Mouse (Mus musculus) activated CD4-positive, CD25-positive, alpha-beta regulatory T cell, adult 4 months (primary cell): Measurements from ENCODE around the gene Olfr202. TPM values are rescaled to one million over a fixed set of nuclear protein-coding genes. Genes with fewer than 3 reads are reported as not detected.
"Not testable (repeated sequence)": the region's sequence is repeated elsewhere in the genome, so short reads cannot be mapped to it uniquely, and the experiment has no call there.

Source experiments
- ATAC-seq: one replicate; pipeline ENCODE4 v1.8.0; 2017
- polyA plus RNA-seq, 2 experiments: library from polyadenylated mRNA; unstranded; fragments of 100-300 nt; shearing (Covaris generic); gene quantifications; one replicate each; pipeline ENCODE4 v1.2.1; 2017

Olfr202 gene
- polyA plus RNA-seq: under 1 TPM in 1 of 2 experiments, not detected in 1; 0.37 TPM

- ATAC-seq: no peak
Measured at GRCm38 (mm10) chr16:59286693-59287092, at the start of gene Olfr202. Gene Olfr202, minus strand, starts transcription at chr16:59286793.

GRCm38 (mm10) chr16:59331038-59331437 lies 44.4 kb upstream of the Olfr202 start, which contains the start of gene Olfr205:
Gene Olfr205, minus strand, starts transcription at chr16:59331138.
- no peak for ATAC-seq

GRCm38 (mm10) chr16:59323262-59323661 lies 36.7 kb upstream of the Olfr202 start:
- not testable (repeated sequence) for ATAC-seq

- no peak for ATAC-seq
Measured at GRCm38 (mm10) chr16:59318148-59318547, 31.6 kb upstream of the Olfr202 start, which contains the start of gene Olfr204. Gene Olfr204, minus strand, starts transcription at chr16:59318248.

- no peak for ATAC-seq
Measured at GRCm38 (mm10) chr16:59298581-59298980, 12.0 kb upstream of the Olfr202 start, which contains the start of gene Olfr203. Gene Olfr203, plus strand, starts transcription at chr16:59298881.

- ATAC-seq: not testable (repeated sequence)
Measured at GRCm38 (mm10) chr16:59287576-59287975, 983 bp upstream of the Olfr202 start.

- no peak for ATAC-seq
Measured at GRCm38 (mm10) chr16:59283476-59283875, 3.1 kb downstream of the Olfr202 start.

- no peak for ATAC-seq
Measured at GRCm38 (mm10) chr16:59280542-59280941, 6.1 kb downstream of the Olfr202 start.

GRCm38 (mm10) chr16:59272532-59272931 lies 14.1 kb downstream of the Olfr202 start, which contains the start of gene Olfr201:
Gene Olfr201, minus strand, starts transcription at chr16:59272632.
- not testable (repeated sequence) for ATAC-seq

GRCm38 (mm10) chr16:59269097-59269496 lies 17.5 kb downstream of the Olfr202 start:
- ATAC-seq: not testable (repeated sequence)

- ATAC-seq: no peak
Measured at GRCm38 (mm10) chr16:59249684-59250083, 36.9 kb downstream of the Olfr202 start.

Other genes with a start within 250 kb of the Olfr202 start
- gene Olfr187, start 247.0 kb downstream of the Olfr202 start, polyA plus RNA-seq: not detected
- not detected for gene Olfr190, start 208.8 kb downstream of the Olfr202 start, polyA plus RNA-seq
- not detected for gene Olfr191, start 197.0 kb downstream of the Olfr202 start, polyA plus RNA-seq
- not detected for gene Olfr193, start 174.9 kb downstream of the Olfr202 start, polyA plus RNA-seq
- not detected for gene Olfr194, start 165.7 kb downstream of the Olfr202 start, polyA plus RNA-seq
- gene Olfr195, start 139.7 kb downstream of the Olfr202 start, polyA plus RNA-seq: not detected
- not detected for gene Olfr196, start 116.3 kb downstream of the Olfr202 start, polyA plus RNA-seq
- gene Olfr198, start 83.3 kb downstream of the Olfr202 start, polyA plus RNA-seq: not detected
- not detected for gene Olfr199, start 67.0 kb downstream of the Olfr202 start, polyA plus RNA-seq
- gene Olfr201, start 14.2 kb downstream of the Olfr202 start, polyA plus RNA-seq: not detected
- not detected for gene Olfr203, start 12.1 kb upstream of the Olfr202 start, polyA plus RNA-seq
- gene Olfr204, start 31.5 kb upstream of the Olfr202 start, polyA plus RNA-seq: not detected
- gene Olfr205, start 44.3 kb upstream of the Olfr202 start, polyA plus RNA-seq: not detected
- gene Olfr206, start 62.5 kb upstream of the Olfr202 start, polyA plus RNA-seq: not detected
- gene Olfr209, start 77.2 kb upstream of the Olfr202 start, polyA plus RNA-seq: not detected
- not detected for gene Gabrr3, start 120.5 kb upstream of the Olfr202 start, polyA plus RNA-seq
- gene Riox2, start 185.0 kb upstream of the Olfr202 start, polyA plus RNA-seq: 10 to 100 TPM; 81.2 to 94.4 TPM